Mouse (Mus musculus) heart, embryonic 11.5 days (tissue): ENCODE data around the gene Ssr2. TPM values are rescaled to one million over a fixed set of nuclear protein-coding genes. Genes with fewer than 3 reads are reported as not detected.

Experiments
- ATAC-seq: fragments of 200-750 bp; cut with Nextera tagmentation; replicated peaks from 2 replicates; pipeline ENCODE4 v1.8.0; 2017; ENCODE audit warnings: moderate library complexity; ENCODE audit not compliant: insufficient number of reproducible peaks, low FRiP score, low TSS enrichment
- H3K27ac ChIP-seq: fragments of 300-500 bp; sonication (generic); 2 replicates; pipeline ENCODE4 v1.5.1; 2014; ENCODE audit warnings: mild to moderate bottlenecking, low read depth, low read length
- H3K27me3 ChIP-seq: fragments of 300-500 bp; sonication (generic); 2 replicates; pipeline ENCODE4 v1.6.1; 2014; ENCODE audit warnings: mild to moderate bottlenecking, low read length, mixed read lengths; ENCODE audit not compliant: control insufficient read depth, insufficient read depth
- H3K36me3 ChIP-seq: fragments of 300-500 bp; sonication (generic); 2 replicates; pipeline ENCODE4 v1.6.1; 2014; ENCODE audit warnings: mild to moderate bottlenecking, low read length, moderate library complexity, mixed read lengths; ENCODE audit not compliant: control insufficient read depth, insufficient read depth
- H3K4me1 ChIP-seq: fragments of 300-500 bp; sonication (generic); 2 replicates; pipeline ENCODE4 v1.6.1; 2014; ENCODE audit warnings: low read length; ENCODE audit not compliant: control insufficient read depth, insufficient read depth
- H3K4me2 ChIP-seq: fragments of 300-500 bp; sonication (generic); 2 replicates; pipeline ENCODE4 v1.6.1; 2014; ENCODE audit warnings: mild to moderate bottlenecking, moderate library complexity
- H3K4me3 ChIP-seq: fragments of 300-500 bp; sonication (generic); 2 replicates; pipeline ENCODE4 v1.5.1; 2014; ENCODE audit warnings: low read depth, low read length
- H3K9ac ChIP-seq: fragments of 300-500 bp; sonication (generic); 2 replicates; pipeline ENCODE4 v1.6.1; 2014; ENCODE audit warnings: mild to moderate bottlenecking, low read depth, low read length, moderate library complexity
- H3K9me3 ChIP-seq: fragments of 300-500 bp; sonication (generic); replicated peaks from 2 replicates; pipeline ENCODE4 v1.6.1; 2016; ENCODE audit warnings: low read length; ENCODE audit not compliant: control insufficient read depth
- WGBS: fragments of 180-500 bp; shearing (Covaris S2); extraction: QIAGEN DNeasy Blood & Tissue Kit; methylation state at CpG from one replicate; pipeline ENCODE4 v1.1.7; 2014; ENCODE audit not compliant: insufficient replicate concordance; 5-methylcytosine and 5-hydroxymethylcytosine counted together
- polyA plus RNA-seq: library from polyadenylated mRNA; unstranded; fragments of >200 nt; fragmentation: Nextera tagmentation; extraction: Ambion mirVana; gene quantifications from 2 replicates; pipeline ENCODE4 v1.2.1, GENCODE M21; 2014

The Ssr2 gene
- polyA plus RNA-seq, 1 experiment from 2014 or later = 206 TPM

DNA sequence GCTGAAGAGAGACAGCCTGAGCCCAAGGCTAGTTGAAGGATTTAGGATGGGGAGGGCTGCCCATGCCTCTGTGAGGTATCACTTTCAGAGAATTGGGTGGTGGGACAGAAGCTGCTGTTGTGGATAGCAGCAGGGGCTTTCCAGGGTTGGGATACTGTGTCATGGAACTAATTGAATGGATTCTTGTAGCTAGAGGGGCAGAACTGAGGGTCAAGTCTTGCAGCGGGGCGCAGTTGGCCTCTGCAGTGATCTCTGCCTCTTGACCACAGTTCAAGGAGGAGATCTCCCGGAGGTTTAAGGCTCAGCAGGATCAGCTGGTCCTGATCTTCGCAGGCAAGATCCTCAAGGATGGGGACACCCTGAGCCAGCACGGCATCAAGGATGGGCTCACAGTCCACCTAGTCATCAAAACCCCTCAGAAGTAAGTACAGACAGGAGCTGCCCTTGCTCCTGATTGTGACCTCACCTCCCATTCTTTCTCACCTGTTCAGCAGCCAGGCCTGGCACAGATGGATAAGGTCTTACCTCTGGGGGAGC is 20.5 kb upstream of the Ssr2 start:
- no peak for ATAC-seq
- peak overlapping the region; percentile 87; the same call in 1 of the 2 replicates for H3K4me2 ChIP-seq
- no peak overlapping the region for H3K9ac ChIP-seq
- no peaks in the 10 kb centered on the region for H3K27me3 ChIP-seq
- H3K27ac ChIP-seq = no peak overlapping the region
- H3K36me3 ChIP-seq = peaks cover 33% of the 10 kb centered on the region
- no peaks in the 10 kb centered on the region for H3K9me3 ChIP-seq
- peaks cover 14% of the 10 kb centered on the region for H3K4me1 ChIP-seq
- peak overlapping the region; percentile 80; the same call in 1 of the 2 replicates for H3K4me3 ChIP-seq
- WGBS = 91% methylated on average over 5 of the region's 5 CpGs

DNA sequence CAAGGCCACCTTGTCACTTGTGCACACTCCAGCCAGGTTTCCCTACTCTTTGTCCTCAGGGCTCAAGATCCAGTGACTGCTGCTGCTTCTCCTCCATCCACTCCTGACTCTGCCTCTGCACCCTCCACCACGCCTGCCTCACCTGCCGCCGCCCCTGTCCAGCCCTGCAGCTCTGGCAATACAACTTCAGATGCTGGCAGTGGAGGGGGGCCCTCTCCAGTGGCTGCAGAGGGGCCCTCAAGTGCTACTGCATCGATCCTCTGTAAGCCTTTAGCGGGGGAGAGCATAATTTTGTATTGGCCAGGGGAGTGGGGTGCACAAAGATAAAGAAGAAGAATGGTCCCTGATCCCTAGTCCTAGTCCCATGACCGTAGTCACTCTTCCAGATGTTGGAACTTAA is 19.9 kb upstream of the Ssr2 start:
- Histone ChIP-seq H3K4me3 (no peak overlapping the region), H3K27me3 (no peaks in the 10 kb centered on the region), H3K9ac (no peak overlapping the region), H3K36me3 (peaks cover 39% of the 10 kb centered on the region), H3K4me2 (no peak overlapping the region), H3K4me1 (peaks cover 14% of the 10 kb centered on the region), H3K27ac (no peak overlapping the region), H3K9me3 (no peaks in the 10 kb centered on the region)
- 88% methylated on average over 6 of the region's 6 CpGs for WGBS
- no peak for ATAC-seq

DNA sequence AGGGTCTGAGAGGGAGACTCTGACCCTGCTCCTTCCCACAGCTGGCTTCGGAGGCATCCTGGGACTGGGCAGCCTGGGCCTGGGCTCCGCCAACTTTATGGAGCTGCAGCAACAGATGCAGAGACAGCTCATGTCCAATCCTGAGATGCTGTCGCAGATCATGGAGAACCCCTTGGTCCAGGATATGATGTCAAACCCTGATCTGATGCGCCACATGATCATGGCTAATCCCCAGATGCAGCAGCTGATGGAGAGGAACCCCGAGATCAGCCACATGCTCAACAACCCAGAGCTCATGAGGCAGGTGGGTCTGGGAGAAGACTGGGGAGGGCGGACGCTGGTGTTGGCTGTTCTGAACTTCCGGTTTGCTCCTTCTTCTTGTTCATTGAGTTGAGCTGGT is 19.1 kb upstream of the Ssr2 start:
- H3K27me3 ChIP-seq = no peaks in the 10 kb centered on the region
- peaks cover 14% of the 10 kb centered on the region for H3K4me1 ChIP-seq
- no peak overlapping the region for H3K27ac ChIP-seq
- H3K9ac ChIP-seq = no peak overlapping the region
- H3K9me3 ChIP-seq = no peaks in the 10 kb centered on the region
- no peak overlapping the region for H3K4me3 ChIP-seq
- 95% methylated on average over 8 of the region's 8 CpGs for WGBS
- ATAC-seq = no peak
- H3K36me3 ChIP-seq = peaks cover 40% of the 10 kb centered on the region
- no peak overlapping the region for H3K4me2 ChIP-seq

DNA sequence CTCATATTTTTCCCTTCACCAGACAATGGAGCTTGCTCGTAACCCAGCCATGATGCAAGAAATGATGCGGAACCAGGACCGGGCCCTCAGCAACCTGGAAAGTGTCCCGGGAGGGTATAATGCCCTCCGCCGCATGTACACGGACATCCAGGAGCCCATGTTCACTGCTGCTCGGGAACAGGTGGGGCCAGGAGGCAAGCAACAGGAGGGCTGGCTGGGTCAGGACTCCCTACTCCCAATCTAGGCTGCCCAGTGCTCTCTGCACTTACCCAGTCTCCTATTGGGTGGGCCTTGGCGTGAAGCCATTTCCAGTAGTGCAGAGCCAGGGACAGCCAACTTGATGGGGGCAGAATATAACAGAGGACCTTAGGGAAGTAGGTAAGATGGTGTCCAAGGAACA is 16.1 kb upstream of the Ssr2 start:
- 89% methylated on average over 9 of the region's 9 CpGs for WGBS
- Histone ChIP-seq H3K27me3 (no peaks in the 10 kb centered on the region), H3K4me2 (no peak overlapping the region), H3K27ac (no peak overlapping the region), H3K4me1 (peaks cover 9% of the 10 kb centered on the region), H3K9ac (no peak overlapping the region), H3K4me3 (no peak overlapping the region), H3K36me3 (peaks cover 59% of the 10 kb centered on the region), H3K9me3 (no peaks in the 10 kb centered on the region)
- ATAC-seq = no peak

DNA sequence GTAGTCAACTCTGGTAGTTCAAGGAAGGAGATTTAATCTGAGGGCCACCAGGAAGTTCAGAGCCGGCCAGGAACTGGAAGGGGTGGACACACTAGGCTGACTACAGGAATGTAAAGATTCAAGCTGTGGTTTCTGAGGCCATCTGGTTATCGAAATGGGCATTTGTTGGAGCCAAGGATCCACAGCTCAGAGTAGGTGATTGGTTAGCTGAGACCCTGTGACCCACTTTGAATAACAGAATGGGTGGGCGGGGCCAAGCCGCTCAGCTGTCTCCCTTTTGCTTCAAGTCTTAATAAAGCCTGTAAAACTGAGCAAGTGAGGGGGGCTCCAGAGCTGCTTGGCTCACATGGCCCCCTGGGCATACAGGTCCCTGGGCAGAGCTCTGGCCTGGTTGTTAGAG is 13.7 kb upstream of the Ssr2 start:
- ATAC-seq = no peak
- peaks cover 64% of the 10 kb centered on the region for H3K36me3 ChIP-seq
- H3K4me1 ChIP-seq = no peaks in the 10 kb centered on the region
- no peak overlapping the region for H3K4me3 ChIP-seq
- no peak overlapping the region for H3K4me2 ChIP-seq
- no peak overlapping the region for H3K27ac ChIP-seq
- no peak overlapping the region for H3K9ac ChIP-seq
- H3K9me3 ChIP-seq = no peaks in the 10 kb centered on the region
- WGBS = 77% methylated on average over 4 of the region's 4 CpGs
- H3K27me3 ChIP-seq = no peaks in the 10 kb centered on the region

DNA sequence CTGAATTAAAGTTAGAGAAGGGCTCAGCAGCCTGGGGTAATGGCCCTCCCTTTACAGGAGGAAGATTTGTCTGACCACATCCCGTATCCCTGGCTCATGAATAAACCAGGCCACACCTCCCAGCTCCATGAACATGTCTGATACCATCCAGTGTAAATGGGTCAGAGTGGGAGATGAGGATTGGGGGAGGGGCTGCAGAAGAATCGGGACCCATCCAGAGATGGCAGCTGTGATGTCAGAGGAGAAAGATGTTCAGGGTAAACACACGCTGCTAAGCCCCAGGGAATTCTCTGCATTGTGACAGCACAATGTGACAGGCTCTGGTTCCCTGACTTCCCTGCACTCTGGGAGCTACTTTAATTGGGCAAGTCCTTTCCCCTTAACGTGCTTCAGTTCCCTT is 12.2 kb upstream of the Ssr2 start:
- Histone ChIP-seq H3K4me2 (no peak overlapping the region), H3K4me1 (no peaks in the 10 kb centered on the region), H3K27ac (no peak overlapping the region), H3K9ac (no peak overlapping the region), H3K4me3 (no peak overlapping the region), H3K27me3 (no peaks in the 10 kb centered on the region), H3K36me3 (peaks cover 70% of the 10 kb centered on the region), H3K9me3 (no peaks in the 10 kb centered on the region)
- WGBS = 85% methylated on average over 4 of the region's 4 CpGs
- ATAC-seq = no peak

DNA sequence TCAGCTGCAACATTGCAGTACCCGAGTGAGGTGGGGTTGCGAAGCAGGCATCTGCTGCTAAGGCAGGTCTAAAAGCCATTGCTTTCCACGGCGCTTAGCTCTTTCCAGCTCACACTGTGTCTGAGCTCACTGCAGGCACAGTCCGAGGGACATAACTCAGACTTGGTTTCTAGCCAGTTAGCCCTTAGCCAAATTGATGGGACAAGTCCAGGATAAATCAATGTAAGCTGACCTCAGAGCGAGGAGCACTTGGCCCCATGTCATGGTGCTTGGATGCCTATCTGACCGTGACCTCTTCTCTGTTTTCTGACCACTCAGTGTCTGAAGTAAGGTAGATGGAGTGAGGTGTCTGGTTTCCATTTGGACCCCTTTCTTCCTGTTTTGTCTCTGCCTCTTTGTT is 11.7 kb upstream of the Ssr2 start:
- 90% methylated on average over 7 of the region's 7 CpGs for WGBS
- no peaks in the 10 kb centered on the region for H3K9me3 ChIP-seq

DNA sequence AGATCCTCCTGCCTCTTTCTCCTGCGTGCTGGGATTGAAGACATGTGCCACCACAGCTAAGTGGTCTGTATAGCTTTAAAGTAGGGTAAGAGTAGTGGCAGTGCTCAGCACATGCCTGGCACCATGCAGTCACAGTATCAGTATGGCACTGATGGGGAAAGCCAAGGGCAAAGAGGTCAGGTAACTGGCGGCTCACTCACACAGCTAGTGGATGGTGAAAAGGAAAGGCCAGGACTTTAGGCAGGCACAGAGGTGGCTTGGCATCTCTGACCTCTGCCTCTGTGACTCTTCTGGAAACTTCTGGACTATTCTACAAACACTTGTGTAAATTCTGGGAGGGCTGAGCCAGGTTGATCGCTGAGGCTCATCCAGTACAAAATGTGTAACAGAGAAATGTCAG is 9.6 kb upstream of the Ssr2 start:
- Histone ChIP-seq H3K9me3 (no peaks in the 10 kb centered on the region), H3K27ac (0 out of 2 replicates have a peak overlapping the region, but pooled peaks have one; percentile 32), H3K36me3 (peaks cover 67% of the 10 kb centered on the region), H3K4me1 (no peaks in the 10 kb centered on the region), H3K9ac (peak overlapping the region; percentile 44; the same call in 1 of the 2 replicates), H3K4me3 (no peak overlapping the region), H3K27me3 (no peaks in the 10 kb centered on the region), H3K4me2 (no peak overlapping the region)
- ATAC-seq = no peak
- WGBS = 85% methylated on average over 3 of the region's 3 CpGs

More for the DNA sequence above, 11.7 kb upstream of the Ssr2 start:
- no peak overlapping the region for H3K27ac ChIP-seq
- H3K36me3 ChIP-seq = peaks cover 73% of the 10 kb centered on the region
- no peak overlapping the region for H3K9ac ChIP-seq
- H3K27me3 ChIP-seq = no peaks in the 10 kb centered on the region
- no peak for ATAC-seq
- no peak overlapping the region for H3K4me3 ChIP-seq
- no peak overlapping the region for H3K4me2 ChIP-seq
- H3K4me1 ChIP-seq = no peaks in the 10 kb centered on the region

DNA sequence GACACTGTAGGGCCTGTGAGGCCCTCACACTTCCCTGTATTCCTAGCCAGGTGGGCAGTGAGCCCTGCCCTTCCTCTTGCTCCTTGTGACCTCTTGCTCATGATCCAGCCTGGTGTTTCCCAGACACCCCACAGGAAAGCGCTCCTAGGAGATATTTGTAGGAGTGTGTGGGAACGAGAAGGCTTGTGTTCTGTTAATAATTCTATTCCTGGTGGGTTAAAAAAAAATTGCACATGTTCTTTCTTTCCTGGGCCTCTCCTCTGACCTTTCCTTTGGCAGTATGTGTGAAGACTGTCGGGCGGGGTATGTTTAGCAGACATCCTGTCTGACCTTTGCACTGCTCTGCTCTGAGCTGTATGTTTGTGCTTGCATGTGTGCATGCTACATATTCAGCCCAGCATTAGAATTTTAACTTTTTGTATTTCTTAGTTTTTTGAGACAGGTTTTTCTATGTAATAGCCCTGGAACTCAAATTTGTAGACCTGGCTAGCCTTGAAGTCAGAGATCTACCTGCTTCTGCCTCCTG is 9.1 kb upstream of the Ssr2 start:
- 90% methylated on average over 4 of the region's 4 CpGs for WGBS

More for the DNA sequence above, 9.1 kb upstream of the Ssr2 start:
- Histone ChIP-seq H3K4me3 (no peak overlapping the region), H3K27ac (0 out of 2 replicates have a peak overlapping the region, but pooled peaks have one; percentile 32), H3K9me3 (no peaks in the 10 kb centered on the region), H3K4me2 (no peak overlapping the region), H3K36me3 (peaks cover 67% of the 10 kb centered on the region), H3K9ac (peak overlapping the region; percentile 44; the same call in 1 of the 2 replicates), H3K27me3 (no peaks in the 10 kb centered on the region), H3K4me1 (no peaks in the 10 kb centered on the region)
- ATAC-seq = no peak
